Mouse (Mus musculus) kidney, adult 2 months (tissue): ENCODE measurements around the gene Mrps10.

Source experiments
- CTCF ChIP-seq: fragments of 200-500 bp; conservative IDR thresholded peaks from 2 replicates; pipeline ENCODE4 v1.5.1; 2011; ENCODE audit warnings: low read depth, mild to moderate bottlenecking, control low read depth, low read length, moderate library complexity, mixed read lengths; ENCODE audit not compliant: insufficient read depth, insufficient read length
- POLR2A ChIP-seq: fragments of 200-500 bp; IDR thresholded peaks from one replicate; pipeline ENCODE4 v1.6.1; 2011; ENCODE audit warnings: low read depth, low read length, control low read depth

DNA sequence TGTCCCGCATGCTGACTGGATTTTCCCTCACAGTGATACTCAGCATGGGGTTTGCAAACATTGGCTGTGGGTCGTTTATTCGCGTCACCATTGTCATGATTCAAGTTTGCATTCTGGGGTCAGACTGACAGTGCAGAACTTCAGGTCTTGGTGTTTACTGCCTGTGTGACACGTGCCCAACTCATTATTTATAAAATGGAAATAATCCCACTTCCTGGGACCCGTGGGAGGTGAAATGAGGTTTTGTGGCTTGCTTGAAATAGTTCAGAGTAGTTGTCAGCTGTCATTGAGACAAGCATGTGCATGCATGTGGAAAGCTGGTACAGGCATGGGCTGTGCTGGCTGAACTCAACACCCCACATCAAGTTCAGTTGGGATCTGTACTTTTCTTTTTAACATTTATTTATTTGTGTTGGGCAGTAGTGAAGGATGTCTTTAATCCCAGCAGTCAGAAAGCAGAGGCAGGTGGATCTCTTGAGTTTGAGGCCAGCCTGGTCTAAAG lies 8.1 kb downstream of the Mrps10 start:
- TF ChIP-seq CTCF (no peak), POLR2A (no peak)
